Mouse (Mus musculus): Measurements from ENCODE around the gene Rps6kl1.
"Not testable (repeated sequence)": the region's sequence is repeated elsewhere in the genome, so short reads cannot be mapped to it uniquely, and the experiment has no call there.

Gene Rps6kl1

DNA sequence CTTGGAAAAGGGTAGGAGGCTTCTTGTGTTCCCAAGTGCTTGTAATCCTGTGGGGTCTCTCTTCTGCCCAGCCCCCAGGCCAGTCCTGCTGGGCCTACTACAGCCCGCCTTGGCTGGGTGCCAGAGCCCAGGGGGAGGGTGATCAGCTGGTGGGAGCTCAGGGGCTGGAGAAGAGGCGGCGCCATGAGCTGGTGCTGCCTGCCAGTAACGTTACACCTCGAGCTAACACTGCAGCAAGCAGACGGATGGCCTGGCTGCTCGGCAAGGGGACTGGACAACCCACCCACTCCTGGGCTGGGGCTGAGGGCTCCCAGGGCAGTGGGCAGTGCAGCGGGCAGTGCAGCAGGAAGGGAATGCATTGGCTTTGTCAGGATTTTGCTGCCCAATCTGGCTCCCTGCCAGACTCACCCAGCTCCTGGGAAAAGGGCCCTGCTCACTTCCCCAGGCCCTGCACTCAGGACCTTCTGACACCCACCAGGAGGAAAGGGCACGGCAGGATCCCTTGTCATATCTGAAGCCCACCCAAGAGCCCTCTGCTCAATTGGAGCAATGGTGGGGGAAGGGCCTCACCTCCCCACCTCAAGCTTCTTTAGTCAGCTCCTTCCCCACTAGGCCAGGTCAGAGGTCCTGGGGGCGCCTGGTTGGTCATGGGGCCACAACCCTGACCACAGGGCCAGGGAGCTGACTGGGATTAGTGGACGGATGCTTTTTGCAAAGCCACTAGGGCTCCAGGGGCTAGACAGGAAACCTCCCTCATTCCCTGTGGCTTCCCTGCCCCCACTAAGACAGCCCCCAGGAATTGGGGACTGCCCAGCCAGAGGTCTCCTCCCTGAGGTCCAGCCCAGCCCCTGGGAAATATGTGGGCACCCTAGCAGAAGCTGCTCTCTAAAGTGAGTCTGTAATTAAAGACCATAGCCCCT, 25.1 kb upstream of the Rps6kl1 start:
- no peak for DNase-seq (ENCODE audit: low read depth, low spot score)

GRCm38 (mm10) chr12:85175087-85175675, 24.1 kb upstream of the Rps6kl1 start:
- no peak for DNase-seq (ENCODE audit: low read depth, low spot score)

DNA sequence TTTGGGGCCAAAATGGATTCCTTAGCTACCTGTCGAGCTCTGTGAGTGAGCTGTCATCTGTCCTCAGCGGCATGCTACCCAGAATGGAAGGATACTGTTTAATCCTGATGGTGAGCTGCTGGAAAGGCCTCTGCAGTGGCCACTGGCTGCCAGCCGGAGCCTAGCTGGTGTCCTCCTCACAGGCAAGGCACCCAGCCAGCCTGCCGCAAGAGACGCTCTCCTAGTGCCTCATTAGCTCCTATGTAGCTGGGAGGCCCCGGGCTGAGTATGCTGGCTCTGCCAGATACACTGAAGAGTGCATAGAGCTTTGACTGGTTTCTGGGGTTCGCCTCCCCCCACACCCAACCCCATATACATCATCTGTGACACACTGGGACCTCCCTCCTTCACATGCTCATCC, 23.0 kb upstream of the Rps6kl1 start:
- DNase-seq (ENCODE audit: low read depth, low spot score): no peak

DNA sequence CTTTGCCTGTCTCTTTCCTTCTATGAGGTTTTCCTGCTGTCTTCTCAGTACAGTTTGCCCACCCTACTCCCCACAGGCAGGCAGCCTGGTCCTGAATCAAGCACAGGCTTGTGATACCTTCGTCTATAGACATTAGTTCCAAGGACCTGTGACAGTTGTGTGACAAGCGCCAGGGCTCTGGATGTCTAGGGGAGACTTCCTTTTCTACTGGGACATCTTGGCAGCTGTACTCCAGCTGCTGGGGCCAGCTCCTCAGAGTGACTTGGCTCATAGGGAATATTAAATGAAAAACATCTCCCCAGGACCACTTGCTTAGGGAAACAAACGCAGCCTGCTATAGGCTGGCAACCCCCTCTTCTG, 19.9 kb upstream of the Rps6kl1 start:
- DNase-seq (ENCODE audit: low read depth, low spot score): no peak

DNA sequence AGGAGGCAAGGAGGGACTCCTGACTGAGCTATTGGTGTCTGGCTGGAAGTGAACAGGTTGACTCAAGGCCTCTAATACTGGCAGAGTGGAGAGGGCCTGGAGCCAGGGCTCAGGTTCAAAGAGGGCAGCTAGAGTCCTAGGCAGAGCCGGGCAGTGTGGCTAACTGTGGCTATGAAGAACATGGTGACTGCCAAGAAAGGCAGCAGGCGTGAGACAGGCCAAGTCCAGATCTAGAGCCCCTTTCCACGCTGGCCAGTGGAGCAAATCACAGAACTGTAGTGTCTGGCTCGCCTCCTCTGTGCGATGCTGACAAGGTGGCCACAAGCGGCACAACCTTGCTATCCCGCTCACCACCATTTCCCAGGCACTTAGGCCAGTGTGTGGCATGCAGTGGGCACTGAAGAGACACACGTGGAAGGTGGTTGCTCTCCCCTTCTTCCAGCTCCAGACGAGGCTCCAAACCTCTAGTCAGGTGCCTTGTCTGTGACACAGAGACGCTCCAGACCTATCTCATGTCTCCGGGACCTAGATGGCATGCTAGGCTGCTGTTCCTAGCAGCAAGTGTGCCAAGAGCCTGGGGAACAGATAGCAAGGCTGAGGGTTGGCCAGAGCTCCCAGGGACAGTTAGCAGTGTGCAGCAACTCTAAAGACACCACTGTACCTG, 19.4 kb upstream of the Rps6kl1 start:
- DNase-seq (ENCODE audit: low read depth, low spot score): no peak

GRCm38 (mm10) chr12:85169877-85170276, 18.8 kb upstream of the Rps6kl1 start:
- DNase-seq (ENCODE audit: low read depth, low spot score): no peak

- peak; percentile 58 for DNase-seq (ENCODE audit: low read depth, low spot score)
Measured at GRCm38 (mm10) chr12:85169117-85169858, 18.2 kb upstream of the Rps6kl1 start.

GRCm38 (mm10) chr12:85166631-85167030, 15.6 kb upstream of the Rps6kl1 start:
- no peak for DNase-seq (ENCODE audit: low read depth, low spot score)

DNA sequence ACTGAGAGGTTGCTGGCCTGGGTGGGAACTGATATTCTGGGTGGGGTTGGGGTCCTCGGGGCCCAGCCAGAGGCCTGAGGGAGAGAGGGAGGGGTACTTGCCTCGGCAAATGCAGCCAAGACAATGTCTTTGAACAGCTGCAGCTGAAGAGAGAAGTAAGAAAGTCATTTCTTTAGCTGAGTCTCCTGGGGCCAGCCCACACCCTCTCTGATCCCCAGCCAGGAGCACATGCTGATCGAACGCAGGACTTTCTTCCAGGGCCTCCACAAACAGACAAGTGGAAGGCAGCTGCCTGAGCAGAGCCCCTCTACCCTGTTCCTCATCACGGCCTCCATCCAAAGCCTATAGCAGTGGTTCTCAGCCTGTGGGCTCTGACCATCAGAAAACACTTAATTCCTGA, 13.9 kb upstream of the Rps6kl1 start:
- no peak for DNase-seq (ENCODE audit: low read depth, low spot score)

- DNase-seq (ENCODE audit: low read depth, low spot score): no peak
Measured at GRCm38 (mm10) chr12:85159592-85159991, 8.5 kb upstream of the Rps6kl1 start.

DNA sequence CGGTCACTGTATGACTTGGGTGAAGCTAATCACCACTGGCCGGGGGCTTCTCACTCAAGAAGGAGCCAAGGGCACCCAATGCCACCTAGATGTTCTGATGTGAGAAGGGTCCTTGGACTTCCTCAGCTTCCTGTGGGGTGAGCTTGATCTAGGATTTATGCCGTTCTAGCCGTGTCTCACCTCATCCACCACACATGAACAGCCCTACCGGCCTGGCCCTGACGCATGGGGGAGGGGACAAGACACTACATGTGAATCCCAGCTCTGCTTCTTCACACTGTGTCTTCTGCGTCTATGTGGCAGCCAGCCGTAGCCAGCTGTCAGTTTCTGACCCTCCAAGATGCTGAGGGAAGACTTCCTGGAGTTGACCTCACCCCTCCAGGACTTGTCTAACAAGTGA, 7.7 kb upstream of the Rps6kl1 start:
- no peak for DNase-seq (ENCODE audit: low read depth, low spot score)

DNA sequence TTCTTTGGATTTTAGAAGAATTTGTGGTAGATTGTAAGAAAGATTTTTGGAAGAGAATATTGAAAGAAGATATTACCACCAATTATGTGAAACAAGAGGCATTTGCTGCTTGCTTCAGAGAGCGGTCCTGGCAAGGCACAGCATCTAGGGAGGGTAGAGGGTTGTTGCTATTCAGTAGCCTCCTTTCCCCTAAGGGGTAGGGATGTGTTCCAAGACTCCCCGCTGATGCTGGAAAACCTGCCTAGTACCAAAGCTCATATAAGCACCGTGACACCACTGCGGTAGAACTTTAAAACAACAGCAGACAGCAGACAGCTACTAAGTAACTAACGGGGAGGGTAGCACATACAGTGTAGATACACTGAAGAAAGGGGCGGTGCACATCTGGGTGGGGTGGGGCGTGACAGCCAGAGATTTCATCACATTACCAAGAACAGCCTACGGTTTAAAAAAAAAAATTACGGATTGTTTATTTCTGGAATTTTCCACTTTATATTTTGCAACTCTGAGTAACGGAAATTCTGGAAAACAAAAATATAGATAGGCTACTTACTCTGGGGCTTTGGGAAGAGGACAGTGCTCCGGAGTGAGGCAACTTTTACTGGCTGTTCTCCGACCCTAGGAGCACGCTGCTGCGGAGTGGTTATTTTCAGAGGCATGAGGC, 6.9 kb upstream of the Rps6kl1 start:
- DNase-seq (ENCODE audit: low read depth, low spot score): no peak

GRCm38 (mm10) chr12:85156324-85156723, 5.3 kb upstream of the Rps6kl1 start:
- no peak for DNase-seq (ENCODE audit: low read depth, low spot score)

DNA sequence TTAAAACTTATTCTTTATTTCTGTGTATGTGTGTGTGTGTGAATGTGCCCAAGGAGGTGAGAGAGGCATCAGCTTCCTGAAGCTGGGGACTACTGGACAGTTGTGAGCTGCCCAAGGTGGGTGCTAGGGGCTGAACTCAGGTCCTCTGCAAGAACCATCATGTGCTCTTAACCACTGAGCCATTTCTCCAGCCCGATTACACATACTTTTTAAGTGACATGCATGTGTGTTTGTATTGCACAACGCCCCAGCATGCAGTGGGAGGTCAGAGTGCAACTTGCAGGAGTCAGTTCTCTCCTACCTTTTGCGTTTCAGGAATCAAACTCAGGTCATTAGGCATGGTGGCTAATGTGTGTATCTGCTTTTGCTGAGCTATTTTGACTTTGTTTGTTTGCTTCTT, 1.9 kb upstream of the Rps6kl1 start:
- no peak for DNase-seq (ENCODE audit: low read depth, low spot score)

DNA sequence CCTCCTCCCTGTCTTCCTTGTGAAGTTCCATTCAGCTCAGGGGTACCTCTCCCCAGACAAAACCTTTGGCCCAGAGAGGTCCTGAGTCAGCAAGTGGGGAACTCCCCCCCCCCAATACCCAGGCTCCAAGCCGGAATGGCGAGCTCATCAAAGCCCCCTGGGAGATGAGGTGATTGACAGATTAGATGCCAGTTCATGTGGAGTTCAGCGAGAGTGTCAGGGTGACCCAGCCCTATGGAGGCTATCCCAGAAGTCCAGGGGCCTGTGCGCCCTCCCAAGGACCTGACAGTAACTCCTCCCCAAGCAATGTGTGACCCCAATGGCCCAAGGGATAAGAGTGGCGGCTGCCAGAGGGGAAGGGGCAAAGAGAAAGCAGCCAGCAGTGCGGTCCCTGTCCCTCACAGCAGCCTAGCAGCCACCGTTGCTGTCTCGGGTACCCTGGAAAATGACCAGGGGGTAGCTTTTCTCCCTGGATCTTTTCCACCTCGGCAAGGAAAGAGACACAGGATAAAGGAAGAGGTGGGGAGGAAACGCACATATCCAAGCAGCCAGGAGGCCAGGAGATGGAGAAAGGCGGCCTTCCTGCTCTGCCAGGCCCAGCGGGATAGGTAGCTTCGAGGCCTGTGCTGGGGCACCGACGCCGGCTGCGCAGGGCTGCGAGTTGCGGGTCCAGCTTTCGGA, 603 bp downstream of the Rps6kl1 start:
- DNase-seq (ENCODE audit: low read depth, low spot score): no peak

GRCm38 (mm10) chr12:85146881-85147280, 4.2 kb downstream of the Rps6kl1 start:
- no peak for DNase-seq (ENCODE audit: low read depth, low spot score)

- no peak for DNase-seq (ENCODE audit: low read depth, low spot score)
Measured at GRCm38 (mm10) chr12:85146355-85146754, 4.7 kb downstream of the Rps6kl1 start.

DNA sequence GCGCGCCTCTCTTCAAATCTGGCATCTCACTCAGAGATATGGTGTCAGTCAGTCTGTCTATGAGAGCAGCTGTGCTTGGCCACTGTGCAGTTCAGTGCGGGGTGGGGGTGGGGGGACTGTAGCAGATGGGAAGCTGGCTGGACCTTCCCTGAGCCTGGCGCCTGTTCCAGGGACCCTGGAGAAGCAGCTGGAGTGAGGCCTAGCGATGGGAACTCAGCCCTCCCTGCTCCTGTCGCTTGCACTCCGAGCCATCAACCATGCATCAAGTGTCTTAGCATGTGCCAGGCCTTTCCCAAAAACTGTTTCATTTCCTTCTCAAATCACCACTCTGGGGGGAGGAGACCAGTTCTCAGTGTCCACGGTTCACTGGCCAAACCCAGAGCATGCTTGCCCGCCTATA, 5.4 kb downstream of the Rps6kl1 start:
- DNase-seq (ENCODE audit: low read depth, low spot score): no peak

GRCm38 (mm10) chr12:85144821-85145220, 6.2 kb downstream of the Rps6kl1 start:
- DNase-seq (ENCODE audit: low read depth, low spot score): no peak

DNA sequence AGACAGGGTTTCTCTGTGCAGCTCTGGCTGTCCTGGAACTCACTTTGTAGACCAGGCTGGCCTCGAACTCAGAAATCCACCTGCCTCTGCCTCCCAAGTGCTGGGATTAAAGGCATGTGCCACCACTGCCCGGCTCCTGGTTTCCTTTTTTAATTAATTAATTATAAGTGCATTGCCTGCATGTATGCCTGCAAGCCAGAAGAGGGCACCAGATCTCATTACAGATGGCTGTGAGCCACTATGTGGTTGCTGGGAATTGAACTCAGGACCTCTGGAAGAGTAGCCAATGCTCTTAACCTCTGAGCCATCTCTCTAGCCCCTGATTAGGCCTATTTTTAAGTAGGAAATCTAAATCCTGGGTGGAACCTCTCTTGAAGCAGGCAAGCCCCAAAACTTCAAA, 6.8 kb downstream of the Rps6kl1 start:
- not testable (repeated sequence) for DNase-seq (ENCODE audit: low read depth, low spot score)

- peak; percentile 52 for DNase-seq (ENCODE audit: low read depth, low spot score)
Measured at GRCm38 (mm10) chr12:85142803-85143202, 8.3 kb downstream of the Rps6kl1 start.

Measured in WW6 (cell line).